Mouse (Mus musculus): Measurements from ENCODE around the gene Ankrd40.

Ankrd40 gene

DNA sequence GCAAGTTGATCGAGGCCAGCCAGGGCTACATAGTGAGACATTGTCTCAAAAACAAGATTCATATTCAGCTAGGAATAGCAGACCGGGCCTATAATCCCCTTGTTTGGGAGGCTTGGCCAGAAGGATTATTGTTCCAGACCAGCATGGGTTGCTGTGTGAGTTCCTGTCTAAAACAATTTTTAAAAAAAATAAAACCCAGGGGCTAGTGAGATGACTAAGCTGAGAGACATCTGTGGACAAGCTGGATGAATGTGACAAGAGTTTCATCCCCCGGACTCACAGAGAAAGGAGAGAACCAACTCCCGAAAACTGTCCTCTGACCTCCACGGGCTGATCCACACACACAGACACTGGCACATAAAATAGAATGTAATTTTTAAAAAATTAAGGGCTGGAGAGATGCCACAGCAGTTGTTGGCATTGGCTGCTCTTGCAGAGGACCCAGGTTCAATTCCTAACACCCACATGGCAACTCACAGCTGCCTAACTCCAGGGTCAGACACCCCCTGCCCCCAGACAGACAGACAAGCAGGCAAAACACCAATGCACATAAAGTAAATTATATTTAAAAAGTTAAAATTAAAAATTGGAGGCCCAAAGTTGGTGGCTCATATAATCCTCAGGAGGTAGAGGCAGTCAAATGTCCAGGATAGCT, 4.4 kb upstream of the Ankrd40 start:
- no peak for DNase-seq (ENCODE audit: low spot score in 2 of 2)

DNA sequence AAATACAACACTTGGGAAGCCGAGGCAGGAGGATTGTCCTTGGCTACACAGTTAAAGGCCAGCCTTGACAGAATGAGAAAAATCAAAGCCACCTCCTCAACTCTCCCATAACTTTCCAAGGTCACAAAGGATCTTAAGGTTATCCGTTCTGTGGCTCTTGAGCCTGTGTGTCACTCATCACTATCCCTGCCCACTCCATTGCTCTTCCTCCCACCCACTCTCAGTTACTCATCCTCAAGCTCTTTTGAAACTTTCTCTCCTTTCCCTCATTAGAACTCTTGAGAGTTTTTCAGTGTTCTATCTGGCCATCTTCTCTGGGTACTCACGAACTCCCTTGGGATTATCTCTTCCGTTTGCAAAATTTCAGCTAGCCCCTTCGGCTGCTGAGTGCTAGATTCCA, 3.2 kb upstream of the Ankrd40 start:
- no peak for DNase-seq (ENCODE audit: low spot score in 2 of 2)

DNA sequence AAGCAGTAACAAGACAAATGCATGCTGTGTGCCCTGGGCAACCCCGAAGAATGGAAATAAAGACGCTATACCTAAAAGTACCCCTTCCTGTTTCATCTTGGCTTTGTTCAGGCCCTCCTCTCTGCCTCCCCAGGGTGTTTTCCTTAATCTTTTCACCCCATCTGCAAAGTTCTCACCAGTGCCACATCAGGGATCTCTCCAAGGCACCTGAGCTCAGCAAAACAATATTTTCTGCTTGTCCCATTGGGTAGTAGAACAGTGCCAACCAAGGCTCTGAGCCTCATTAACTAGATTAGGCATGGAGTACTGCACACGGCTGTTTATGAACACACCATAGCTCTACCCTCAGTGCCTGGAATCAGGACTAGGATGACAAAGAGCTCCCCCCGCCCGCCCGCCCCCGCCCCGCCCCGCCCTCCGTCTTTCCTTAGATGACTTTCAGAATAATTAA, 815 bp upstream of the Ankrd40 start:
- no peak for DNase-seq (ENCODE audit: low spot score in 2 of 2)

DNA sequence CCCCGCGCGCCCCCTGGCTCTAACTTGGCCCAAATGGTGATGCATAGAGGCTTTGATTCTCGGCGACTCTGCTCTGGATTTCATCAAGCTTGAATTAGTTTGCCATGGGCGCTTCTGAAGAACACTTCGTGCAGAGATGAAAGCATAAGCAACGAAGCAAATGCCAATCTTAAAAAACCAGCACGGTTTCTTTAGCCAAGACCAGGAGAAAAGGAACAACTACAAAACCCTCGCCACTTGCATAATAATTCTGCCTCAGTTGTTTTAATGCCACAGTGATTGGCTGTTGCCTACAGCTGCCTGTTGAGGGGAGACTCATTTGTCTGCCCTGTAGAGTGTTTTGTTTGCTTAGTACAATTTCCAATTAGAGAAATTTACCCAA, 834 bp downstream of the Ankrd40 start:
- DNase-seq (ENCODE audit: low spot score in 2 of 2) = no peak

DNA sequence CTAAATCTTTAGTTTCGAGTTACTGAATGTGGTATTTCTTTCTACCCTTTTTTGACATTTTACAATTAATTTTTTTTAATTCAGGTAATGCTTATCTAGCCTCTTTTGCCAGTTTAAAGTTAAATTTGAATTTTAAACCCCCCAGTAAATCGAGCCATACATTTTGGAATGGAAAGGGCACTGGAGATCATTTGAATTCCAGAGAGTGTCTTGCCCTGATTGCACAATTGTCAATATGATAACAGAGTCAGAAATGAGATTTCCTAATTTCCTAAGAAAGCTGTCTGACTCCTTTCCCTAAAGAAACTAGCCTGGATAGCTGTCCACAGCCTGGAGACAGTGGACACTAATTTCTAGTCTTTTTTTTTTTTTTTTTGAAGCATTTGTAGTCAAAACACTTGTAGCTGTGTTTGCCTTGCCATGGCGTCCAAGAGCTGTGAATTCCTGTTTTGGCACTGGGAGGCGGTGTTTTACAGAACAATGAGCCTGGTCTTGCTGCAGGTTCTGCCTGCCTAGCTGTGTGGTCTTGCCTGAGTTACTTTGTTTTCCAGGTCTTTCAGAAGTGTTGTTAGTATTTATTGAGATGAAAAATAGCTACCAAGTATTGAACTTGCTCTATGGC, 1.6 kb downstream of the Ankrd40 start:
- DNase-seq (ENCODE audit: low spot score in 2 of 2) = peak; percentile 47 to 50

DNA sequence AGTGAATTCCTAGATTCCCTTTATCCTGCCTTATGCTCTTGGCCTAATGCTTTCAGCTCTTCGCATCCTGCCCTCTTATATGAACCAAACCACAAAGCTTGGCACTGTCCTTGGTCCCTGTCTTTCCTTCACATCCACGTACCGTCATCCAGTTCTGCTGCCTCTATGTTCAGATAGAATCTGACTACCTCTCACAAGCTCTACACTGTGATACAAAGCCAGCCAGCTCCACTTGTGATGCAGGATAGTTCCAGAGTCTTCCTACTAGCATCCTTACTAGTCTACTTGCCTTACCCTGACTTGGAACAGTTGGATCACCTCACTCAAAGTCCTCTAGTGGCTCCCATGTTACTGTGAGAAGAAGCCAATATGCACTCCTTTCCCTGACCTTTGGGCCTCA, 2.4 kb downstream of the Ankrd40 start:
- DNase-seq (ENCODE audit: low spot score in 2 of 2) = no peak

DNA sequence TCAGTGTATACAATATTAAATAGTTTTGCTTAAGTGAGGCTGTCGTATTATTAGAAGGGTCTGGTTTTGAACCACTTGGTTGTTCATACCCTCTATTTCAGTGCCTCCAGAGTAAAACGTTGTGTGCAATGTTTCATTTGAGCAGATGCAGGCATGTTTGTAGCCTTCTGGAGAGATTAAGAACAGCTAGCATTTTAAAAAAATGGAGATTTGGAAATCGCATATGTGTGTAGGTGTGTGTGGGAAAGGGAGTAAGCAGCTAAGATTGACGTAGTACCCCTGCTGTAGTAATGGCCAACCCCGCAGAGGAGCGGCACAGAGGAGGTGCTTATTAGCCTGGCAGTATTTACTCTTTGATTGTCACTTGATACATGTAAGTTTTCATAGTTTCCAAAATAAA, 4.9 kb downstream of the Ankrd40 start:
- DNase-seq (ENCODE audit: low spot score in 2 of 2) = no peak

DNA sequence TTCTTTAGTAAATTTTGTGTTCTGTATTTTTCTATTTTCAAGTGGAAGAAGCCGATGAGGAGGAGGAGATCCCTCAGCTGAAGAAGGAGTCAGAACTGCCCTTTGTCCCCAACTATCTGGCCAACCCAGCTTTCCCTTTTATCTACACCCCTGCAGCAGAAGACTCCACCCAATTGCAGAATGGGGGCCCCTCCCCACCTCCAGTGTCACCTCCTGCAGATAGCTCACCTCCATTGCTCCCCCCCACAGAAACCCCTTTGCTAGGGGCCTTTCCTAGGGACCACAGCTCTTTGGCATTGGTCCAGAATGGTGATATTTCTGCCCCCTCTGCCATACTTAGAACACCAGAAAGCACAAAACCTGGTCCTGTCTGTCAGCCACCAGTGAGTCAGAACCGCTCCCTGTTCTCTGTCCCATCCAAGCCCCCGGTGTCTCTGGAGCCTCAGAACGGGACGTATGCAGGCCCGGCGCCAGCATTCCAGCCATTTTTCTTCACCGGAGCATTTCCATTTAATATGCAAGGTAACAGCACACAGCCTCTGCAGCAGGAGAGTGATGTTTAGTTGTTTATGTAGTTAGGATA, 6.7 kb downstream of the Ankrd40 start:
- DNase-seq (ENCODE audit: low spot score in 2 of 2) = no peak

DNA sequence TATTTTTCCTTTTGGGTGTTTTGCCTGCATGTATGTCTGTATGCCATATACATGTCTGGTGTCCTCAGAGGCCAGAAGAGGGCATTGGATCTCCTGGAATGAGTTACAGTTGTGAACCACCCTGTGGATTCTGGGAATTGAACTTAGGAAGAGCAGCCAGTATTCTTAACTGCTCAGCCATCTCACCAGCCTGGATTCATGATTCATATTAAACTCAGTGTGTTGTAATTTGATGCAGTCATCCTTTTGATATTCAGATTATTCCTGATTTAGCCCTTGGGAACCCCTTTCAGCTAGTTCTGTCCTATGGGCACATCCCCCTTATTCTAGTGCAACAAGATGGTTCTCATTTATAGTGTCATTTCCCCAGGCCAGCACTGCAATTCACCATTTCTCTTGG, 8.8 kb downstream of the Ankrd40 start:
- DNase-seq (ENCODE audit: low spot score in 2 of 2) = no peak

DNA sequence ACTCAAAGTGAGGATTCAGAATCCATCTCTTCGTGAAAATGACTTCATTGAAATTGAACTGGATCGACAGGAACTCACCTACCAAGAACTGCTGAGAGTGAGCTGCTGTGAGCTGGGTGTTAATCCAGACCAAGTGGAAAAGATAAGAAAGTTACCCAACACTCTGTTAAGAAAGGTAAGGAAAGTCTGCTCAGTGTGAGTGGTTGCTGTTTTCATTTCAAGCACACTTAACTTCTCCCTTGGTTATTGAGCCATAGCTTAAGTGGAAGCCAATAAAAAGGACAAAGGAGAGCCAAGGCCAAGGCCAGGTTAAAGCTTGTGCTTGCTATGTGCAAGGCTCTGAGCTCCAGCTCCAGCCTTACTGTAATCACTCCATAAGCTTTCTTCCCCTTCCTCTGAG, 10.5 kb downstream of the Ankrd40 start:
- DNase-seq (ENCODE audit: low spot score in 2 of 2) = no peak

DNA sequence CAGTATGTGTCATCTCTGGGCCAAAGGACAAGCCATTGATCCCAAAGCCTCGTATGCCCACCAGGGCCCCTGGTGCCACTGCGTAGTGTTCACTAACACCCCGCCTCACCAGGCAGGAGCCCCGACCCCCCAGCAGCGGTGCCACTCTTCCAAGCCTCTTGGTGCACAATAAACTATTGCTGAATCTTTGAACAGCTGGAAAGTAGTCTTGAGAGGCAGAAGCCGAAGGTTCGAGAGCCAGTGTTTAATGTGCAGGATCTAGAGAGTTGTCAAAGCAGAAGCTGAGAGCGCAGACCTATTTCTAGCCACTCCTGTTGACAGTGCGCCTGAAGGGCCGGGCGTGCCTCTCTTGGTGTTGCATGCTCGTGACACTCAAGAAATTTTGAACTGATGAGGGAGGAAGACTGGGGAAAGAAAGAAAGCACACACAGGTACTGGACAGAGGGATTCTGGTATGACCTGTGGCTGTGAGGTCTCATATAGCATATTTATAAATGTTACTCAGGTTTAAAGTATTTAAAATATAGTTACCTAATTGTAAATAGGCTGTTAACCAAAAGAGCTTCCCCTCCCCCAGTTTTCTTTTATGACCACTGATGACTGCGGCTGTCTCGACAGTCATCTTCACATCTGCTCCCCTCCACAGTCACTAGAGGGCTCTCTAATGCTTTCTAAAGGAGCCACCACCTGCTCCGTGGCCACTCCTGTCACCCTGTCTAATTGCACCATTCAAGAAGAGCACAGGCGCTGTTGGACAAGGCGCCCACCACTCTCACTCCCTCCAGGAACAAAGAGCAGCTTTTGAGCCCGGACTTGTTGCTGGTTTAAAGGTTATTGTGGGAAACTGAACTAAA, 12.2 kb downstream of the Ankrd40 start:
- peak in 1 of 2 experiments; percentile 40 for DNase-seq (ENCODE audit: low spot score in 2 of 2)

DNA sequence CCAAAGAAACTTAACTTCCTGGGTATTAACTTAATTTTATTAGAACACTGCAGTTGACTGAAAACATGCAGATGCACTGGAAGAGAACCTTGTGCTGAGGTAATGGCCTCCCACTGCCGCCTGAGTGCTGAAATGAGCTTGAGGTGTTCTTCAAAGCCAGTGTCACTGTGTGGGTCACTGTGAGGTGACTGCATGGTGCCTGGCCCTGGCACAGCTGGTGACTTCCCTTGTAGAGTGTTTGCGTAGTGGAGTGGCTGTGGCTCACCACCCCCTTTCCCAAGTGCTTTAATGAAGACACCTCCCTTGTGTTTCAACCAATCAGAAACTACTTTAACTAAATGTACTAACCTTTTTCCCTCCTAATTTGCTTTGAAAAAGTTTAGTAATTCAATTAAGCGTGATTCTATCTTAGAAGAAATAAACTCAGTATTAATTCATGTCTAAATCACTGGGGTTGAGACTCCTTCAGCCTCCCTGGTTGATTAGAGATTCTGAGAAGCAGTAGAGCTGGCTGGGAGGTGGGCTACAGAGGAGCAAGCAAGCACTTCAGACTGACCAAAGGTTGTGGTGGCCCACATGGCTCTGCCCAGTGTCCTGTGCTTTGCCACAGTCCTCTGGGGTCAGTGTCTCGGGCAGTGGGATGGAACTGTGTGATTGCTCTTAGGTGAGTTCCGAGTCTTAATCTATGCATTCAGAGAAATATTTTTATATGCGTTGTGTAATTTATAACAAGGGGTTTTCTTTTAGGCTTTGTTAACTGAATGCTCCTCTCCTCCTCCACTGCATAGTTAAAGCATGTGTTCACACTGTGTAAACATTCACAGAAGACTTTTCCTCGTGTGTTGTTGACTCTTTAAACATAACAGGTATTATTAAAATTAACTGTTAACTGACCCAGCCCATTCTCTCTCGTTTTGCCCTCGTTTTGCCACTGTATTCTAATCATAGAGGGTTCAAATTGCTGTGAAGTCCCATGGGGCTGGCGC, 13.4 kb downstream of the Ankrd40 start:
- DNase-seq (ENCODE audit: low spot score in 2 of 2) = no peak

DNA sequence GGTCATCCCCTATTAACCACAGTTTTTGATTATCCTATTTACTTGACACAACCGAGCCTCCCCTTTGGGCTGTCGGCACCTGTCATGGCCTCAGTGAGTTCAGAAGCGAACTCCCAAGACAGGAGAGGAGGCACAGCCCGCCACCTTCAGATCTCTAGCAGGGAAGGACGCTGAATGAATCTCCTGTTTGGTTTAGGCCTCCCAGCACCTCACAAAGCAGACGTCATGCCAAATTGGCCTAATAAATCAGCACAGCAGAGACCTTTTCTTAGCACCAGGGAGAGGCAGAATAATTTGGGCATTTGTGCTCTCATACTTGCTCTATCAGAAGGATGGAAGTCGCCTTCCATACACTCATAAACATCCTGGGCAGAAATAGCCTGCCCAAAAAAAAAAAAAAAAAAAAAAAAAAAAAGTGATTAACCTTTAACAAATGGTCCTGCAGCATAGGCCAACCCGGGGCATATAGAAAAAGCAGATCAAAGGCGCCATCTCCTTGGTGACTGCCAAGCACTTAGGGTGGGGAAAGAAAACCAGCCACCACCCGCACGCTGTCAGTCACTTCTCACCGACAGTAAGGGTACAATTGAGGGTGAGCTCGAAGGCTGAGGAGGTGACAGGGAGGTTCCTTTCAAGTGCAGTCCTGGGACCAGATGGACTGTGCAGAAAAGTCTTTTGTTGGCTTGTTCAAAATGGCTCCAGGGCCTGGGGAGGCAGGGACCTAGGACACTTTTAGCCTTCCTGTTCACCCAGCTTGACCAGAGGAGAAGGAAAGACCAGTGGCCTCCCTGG, 14.5 kb downstream of the Ankrd40 start:
- no peak for DNase-seq (ENCODE audit: low spot score in 2 of 2)

DNA sequence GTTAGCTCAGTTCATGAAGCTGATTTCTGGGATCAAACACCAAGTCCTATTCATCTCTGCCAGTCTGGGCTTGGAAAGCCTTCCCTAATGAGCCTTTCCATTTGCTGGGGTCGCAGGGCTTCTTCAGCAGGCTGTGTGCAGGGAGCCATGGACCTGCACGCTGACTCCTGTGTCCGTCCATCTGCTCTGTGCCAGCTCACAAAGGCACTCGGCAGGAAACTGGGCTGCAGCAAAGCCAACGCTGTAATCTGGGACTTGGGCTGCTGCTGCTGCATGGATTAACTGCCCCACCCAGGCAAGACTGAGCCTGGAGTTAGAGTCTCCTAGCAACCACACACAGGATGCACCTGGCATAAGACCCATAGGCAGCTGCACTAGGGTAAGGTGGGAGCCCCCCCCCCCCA, 16.2 kb downstream of the Ankrd40 start:
- no peak for DNase-seq (ENCODE audit: low spot score in 2 of 2)

DNA sequence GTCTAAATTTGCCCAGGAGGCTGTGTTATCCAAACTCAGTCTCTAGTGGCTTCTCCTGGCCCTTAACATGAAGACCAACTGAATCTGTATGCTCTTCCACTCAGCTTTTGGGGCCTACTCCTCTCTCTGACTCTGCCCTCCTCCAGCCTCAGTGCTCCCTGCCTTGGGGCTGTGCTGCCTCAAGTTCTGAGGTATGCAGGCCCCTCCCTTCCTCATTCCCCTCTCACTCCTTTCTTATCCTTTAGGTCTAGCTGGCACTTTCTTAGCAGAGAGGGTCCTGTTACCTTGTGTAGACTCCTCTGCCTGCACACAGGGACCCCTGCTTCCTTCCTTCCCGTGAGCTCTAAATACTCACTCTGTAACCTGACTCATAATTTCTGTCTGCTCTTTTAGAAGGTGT, 16.7 kb downstream of the Ankrd40 start:
- DNase-seq (ENCODE audit: low spot score in 2 of 2) = no peak

DNA sequence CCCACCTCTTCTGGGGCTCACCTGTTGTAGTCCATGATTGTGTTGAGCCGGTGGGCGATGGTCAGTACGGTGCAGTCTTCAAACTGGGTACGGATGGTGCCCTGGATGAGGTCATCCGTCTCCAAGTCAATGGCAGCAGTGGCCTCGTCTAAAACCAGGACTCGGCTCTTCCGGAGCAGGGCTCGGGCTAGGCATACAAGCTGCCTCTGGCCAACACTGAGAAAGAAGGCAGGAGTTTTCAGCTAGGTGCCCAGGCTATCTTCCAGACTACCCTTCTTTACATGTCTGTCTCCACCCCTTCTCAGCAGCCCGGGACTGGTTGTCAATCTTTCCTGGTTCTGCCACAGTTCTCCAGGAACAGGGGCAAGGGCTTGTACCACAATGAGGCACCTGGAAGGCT, 18.1 kb downstream of the Ankrd40 start:
- DNase-seq (ENCODE audit: low spot score in 2 of 2) = no peak

DNA sequence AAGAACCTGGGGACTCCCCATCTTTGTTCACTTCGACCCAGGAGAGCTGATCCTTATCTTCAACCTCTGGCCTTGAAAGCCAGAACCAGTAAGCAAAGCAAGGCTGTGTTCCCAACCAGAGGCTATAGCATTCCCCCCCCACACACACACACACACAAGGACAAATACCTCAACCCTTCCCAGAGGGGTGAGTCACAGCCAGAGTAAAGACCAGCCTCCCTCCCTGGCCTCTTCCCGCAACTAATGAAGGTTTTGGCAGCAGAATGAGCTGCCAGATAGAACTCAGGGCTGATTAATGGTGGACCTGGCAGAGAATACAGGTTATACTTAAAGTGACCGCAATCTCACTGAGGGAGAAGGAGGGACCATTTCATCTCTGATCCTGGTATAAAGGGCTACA, 18.8 kb downstream of the Ankrd40 start:
- no peak for DNase-seq (ENCODE audit: low spot score in 2 of 2)

DNA sequence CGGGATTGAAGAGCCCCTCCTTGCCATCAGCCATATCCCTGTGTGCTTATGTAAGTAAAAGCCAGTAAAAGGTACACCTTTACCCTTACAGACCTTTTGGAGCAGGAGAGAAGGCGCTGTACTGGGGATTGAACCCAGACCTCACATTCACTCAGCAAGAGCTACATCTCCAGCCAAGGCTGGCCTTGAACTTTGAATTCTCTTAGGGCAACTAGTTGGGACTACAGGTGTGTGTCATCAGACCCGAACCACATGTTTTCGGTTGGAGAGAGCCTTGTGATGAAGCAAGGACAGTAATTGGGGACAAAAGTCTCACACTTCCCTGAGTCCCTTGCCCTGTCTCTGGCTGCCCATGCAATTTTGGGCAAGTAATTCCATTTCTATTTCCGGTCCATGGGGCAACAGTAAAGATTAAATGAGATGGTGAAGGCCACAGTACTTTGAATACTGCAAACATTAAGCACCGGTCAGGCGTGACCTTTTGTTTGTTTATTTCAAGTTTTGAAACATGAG, 19.3 kb downstream of the Ankrd40 start:
- DNase-seq (ENCODE audit: low spot score in 2 of 2) = no peak

DNA sequence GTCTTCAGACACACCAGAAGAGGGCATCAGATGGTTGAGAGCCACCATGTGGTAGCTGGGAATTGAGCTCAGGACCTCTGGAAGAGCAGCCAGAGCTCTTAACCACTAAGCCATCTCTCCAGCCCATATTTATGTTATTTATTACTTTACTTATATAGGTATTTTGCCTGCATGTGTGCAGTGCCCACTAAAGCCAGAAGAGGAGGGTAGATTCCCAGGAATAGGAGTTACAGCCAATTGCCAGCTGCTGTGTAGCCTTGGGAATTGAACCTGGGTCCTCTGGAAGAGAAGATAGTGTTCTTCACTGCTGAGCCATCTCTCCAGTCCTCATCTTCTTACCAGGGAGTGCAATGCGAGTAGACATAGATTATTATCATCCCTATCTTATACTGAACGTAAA, 22.0 kb downstream of the Ankrd40 start:
- DNase-seq (ENCODE audit: low spot score in 2 of 2) = no peak

DNA sequence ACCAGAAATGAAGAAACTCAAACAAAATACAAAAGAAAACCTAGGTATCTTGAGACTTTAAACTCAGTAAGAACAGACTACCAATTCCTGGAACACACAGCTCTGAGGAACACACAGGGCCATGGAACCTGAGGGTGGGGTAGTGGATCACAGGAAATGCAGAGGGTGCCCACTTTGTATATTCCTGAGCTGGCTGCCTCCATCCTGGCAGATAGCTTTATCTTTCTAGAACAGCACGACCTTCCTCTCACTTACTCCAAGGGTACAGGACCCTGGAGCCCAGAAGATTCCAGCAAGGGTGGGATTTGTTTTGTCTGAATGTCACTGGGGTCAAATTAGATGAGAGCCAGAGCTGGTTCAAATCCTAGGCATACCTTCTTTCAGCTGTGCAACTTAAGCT, 22.5 kb downstream of the Ankrd40 start:
- no peak for DNase-seq (ENCODE audit: low spot score in 2 of 2)
